19 mouse cellular contexts compared by ENCODE assay signal in the genomic region with DNA sequence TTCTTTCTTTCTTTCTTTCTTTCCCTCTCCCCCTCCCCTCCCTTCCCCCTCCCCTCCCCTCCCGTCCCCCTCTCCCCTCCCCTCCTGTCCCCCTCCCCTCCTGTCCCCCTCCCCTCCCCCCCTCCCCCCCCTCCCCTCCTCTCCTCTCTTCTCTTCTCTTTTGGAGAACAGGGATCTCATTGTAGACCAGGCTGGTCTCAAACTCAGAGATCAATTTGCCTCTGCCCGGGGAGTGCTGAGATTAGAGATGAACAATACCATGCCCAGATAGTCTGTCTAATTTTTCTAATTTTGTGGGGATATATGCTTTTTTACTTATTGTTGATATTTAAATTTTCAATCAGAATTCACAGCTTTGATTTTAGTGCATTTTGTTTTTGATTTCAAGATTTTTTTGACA.
DNase-seq lines count a peak whose midpoint lies in the region; ATAC-seq lines count a peak whose summit lies in the region.
"Had no signal": no experiment of that assay in that cellular context is flagged by ENCODE, and none has a peak within 500 bp of the region (broad histone marks: within the 10 kb centered on the region; RNA-seq: fewer than 3 reads in every experiment).

No protein-coding gene starts in this region.

- no peaks in the 10 kb centered on the region for H3K36me3 ChIP-seq in forebrain, embryonic 11.5 days (ENCODE audit: control insufficient read depth, insufficient read depth, low read length)
- H3K36me3 ChIP-seq in forebrain, embryonic 13.5 days (ENCODE audit: poor library complexity, severe bottlenecking) = peaks cover 20% of the 10 kb centered on the region
- H3K36me3 ChIP-seq in midbrain, embryonic 11.5 days (ENCODE audit: control insufficient read depth, insufficient read depth, low read length) = no peaks in the 10 kb centered on the region
- peaks cover 8% of the 10 kb centered on the region; the same call in 1 of the 2 replicates for H3K36me3 ChIP-seq in midbrain, embryonic 16.5 days (ENCODE audit: control insufficient read depth, insufficient read depth, low read length)

- H3K4me1 ChIP-seq in forebrain, embryonic 11.5 days (replicated peaks; ENCODE audit: control insufficient read depth, insufficient read depth, low read length) = no peaks in the 10 kb centered on the region
- H3K4me1 ChIP-seq in forebrain, embryonic 13.5 days = no peaks in the 10 kb centered on the region; the same call in 1 of the 2 replicates
- H3K4me1 ChIP-seq in midbrain, embryonic 11.5 days (ENCODE audit: control insufficient read depth, insufficient read depth, low read length) = no peaks in the 10 kb centered on the region
- H3K4me1 ChIP-seq in midbrain, embryonic 16.5 days (ENCODE audit: control insufficient read depth, insufficient read depth, low read length) = no peaks in the 10 kb centered on the region

- H3K27ac ChIP-seq in forebrain, embryonic 11.5 days (ENCODE audit: low read depth, low read length) = no peak overlapping the region
- no peak overlapping the region for H3K27ac ChIP-seq in forebrain, embryonic 13.5 days
- no peak overlapping the region for H3K27ac ChIP-seq in midbrain, embryonic 11.5 days (ENCODE audit: low read depth, low read length)
- H3K27ac ChIP-seq in midbrain, embryonic 16.5 days (ENCODE audit: low read length) = no peak overlapping the region

- no peak overlapping the region for H3K4me2 ChIP-seq in forebrain, embryonic 11.5 days (ENCODE audit: low read depth, low read length, severe bottlenecking)
- no peak overlapping the region for H3K4me2 ChIP-seq in forebrain, embryonic 13.5 days
- H3K4me2 ChIP-seq in midbrain, embryonic 11.5 days = no peak overlapping the region
- H3K4me2 ChIP-seq in midbrain, embryonic 16.5 days (ENCODE audit: low read length) = no peak overlapping the region

- no peaks in the 10 kb centered on the region for H3K27me3 ChIP-seq in forebrain, embryonic 11.5 days (ENCODE audit: control insufficient read depth, insufficient read depth, low read length)
- no peaks in the 10 kb centered on the region for H3K27me3 ChIP-seq in forebrain, embryonic 13.5 days
- no peaks in the 10 kb centered on the region for H3K27me3 ChIP-seq in midbrain, embryonic 11.5 days (ENCODE audit: control insufficient read depth, insufficient read depth, low read length)
- H3K27me3 ChIP-seq in midbrain, embryonic 16.5 days (ENCODE audit: control insufficient read depth, insufficient read depth, low read depth, low read length) = no peaks in the 10 kb centered on the region
- H3K27me3 ChIP-seq: CH12.LX, Patski had no signal

- no peak overlapping the region for H3K9ac ChIP-seq in forebrain, embryonic 11.5 days (ENCODE audit: low read length)
- no peak overlapping the region for H3K9ac ChIP-seq in forebrain, embryonic 13.5 days
- H3K9ac ChIP-seq in midbrain, embryonic 11.5 days (ENCODE audit: low read length) = no peak overlapping the region
- no peak overlapping the region for H3K9ac ChIP-seq in midbrain, embryonic 16.5 days (ENCODE audit: low read depth, low read length)

- peak; percentile 67; the same call in 1 of the 2 replicates for ATAC-seq in forebrain, embryonic 11.5 days (replicated peaks; ENCODE audit: low FRiP score)
- no peak for ATAC-seq in forebrain, embryonic 13.5 days
- 0 out of 2 replicates have a peak, but pooled peaks have one; percentile 55 for ATAC-seq in midbrain, embryonic 11.5 days (ENCODE audit: low FRiP score)
- no peak for ATAC-seq in midbrain, embryonic 16.5 days
- ATAC-seq: activated CD4-positive, CD25-positive, alpha-beta regulatory T cell, adult 4 months; CD4-positive, CD25-positive, alpha-beta regulatory T cell, adult 4 months; Patski had no signal

- H3K9me3 ChIP-seq in forebrain, embryonic 11.5 days (ENCODE audit: control insufficient read depth, low read length) = no peaks in the 10 kb centered on the region
- H3K9me3 ChIP-seq in forebrain, embryonic 13.5 days (replicated peaks) = no peaks in the 10 kb centered on the region
- H3K9me3 ChIP-seq in midbrain, embryonic 11.5 days (ENCODE audit: control insufficient read depth, low read length) = no peaks in the 10 kb centered on the region
- no peaks in the 10 kb centered on the region for H3K9me3 ChIP-seq in midbrain, embryonic 16.5 days (replicated peaks; ENCODE audit: control insufficient read depth, low read length, poor library complexity, severe bottlenecking)
- H3K9me3 ChIP-seq: G1E had no signal

- no peak overlapping the region for H3K4me3 ChIP-seq in forebrain, embryonic 11.5 days (ENCODE audit: low read depth, low read length)
- no peak overlapping the region for H3K4me3 ChIP-seq in forebrain, embryonic 13.5 days
- H3K4me3 ChIP-seq in midbrain, embryonic 11.5 days (ENCODE audit: low read depth, low read length) = no peak overlapping the region
- H3K4me3 ChIP-seq in midbrain, embryonic 16.5 days (ENCODE audit: low read depth, low read length) = no peak overlapping the region

- WGBS in forebrain, embryonic 11.5 days = 17% methylated on average over 1 of the region's 2 CpGs
- 10% methylated on average over 1 of the region's 2 CpGs for WGBS in forebrain, embryonic 13.5 days
- WGBS in midbrain, embryonic 11.5 days = 38% methylated on average over 2 of the region's 2 CpGs
- 28% methylated on average over 1 of the region's 2 CpGs for WGBS in midbrain, embryonic 16.5 days

- DNase-seq in forebrain, embryonic 11.5 days (ENCODE audit: low spot score) = no peak
- no peak for DNase-seq in midbrain, embryonic 11.5 days (ENCODE audit: low spot score, missing footprints)
- DNase-seq: adrenal gland, adult 2 months; adrenal gland, adult 8-10 months; adrenal gland, postnatal 10 days; adrenal gland, postnatal 14 days; adrenal gland, postnatal 25 days; adrenal gland, postnatal 36 days; B cell, adult 2 months; cerebellum, adult 11 months; cerebellum, adult 11-12 months; cerebellum, adult 18-20 months had no signal

Comparison
In these comparisons a context has a peak if more than half of its experiments do, and no peak if none do; other contexts are left out.
1. ATAC-seq: peak in forebrain, embryonic 11.5 days (single experiment) and midbrain, embryonic 11.5 days (single experiment); none in forebrain, embryonic 13.5 days (single experiment) and midbrain, embryonic 16.5 days (single experiment).